Mouse (Mus musculus): ENCODE results near the gene Usp32.

Gene Usp32

DNA sequence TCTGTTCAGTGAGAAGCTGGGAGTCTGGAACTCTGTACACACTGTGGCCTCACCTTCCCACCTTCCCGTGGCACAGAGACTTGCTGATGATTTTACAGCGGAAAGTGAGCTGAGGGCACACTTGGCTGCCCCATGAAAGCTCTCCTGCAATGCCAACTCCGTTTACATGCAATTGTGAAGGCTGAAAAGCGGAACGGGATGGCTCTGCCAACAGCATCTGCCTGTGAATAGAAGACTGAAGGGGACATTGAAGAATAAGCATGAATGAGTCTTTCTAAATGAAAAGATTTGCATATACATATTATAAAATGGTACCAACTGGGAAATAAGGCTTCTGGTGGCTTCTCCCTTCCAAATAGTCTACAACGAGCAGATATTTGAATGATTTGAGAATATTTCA, 192.8 kb downstream of the Usp32 start:
- no peak for DNase-seq (ENCODE audit: low spot score)

DNA sequence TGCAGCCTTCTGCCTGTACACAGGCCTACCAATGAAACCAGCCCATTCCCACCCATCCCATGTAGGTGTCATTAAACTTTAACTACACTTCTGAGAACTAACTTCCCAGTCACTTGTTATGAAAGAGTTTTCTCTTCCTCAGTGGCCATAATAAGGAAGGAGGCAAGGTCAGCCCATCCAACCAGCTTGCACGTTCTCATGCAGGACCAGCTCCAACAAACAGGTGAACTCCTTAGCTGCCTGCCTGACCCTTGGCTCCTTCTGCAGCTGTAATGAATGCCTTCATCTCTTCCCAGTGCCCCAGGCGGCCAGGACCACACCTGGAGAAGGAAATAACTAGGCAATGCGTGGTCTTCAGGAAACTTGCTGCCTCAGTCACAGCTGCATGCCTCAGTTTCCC, 194.1 kb downstream of the Usp32 start:
- DNase-seq (ENCODE audit: low spot score): no peak

GRCm38 (mm10) chr11:84944639-84945435, 195.1 kb downstream of the Usp32 start:
- DNase-seq (ENCODE audit: low spot score): no peak

- no peak for DNase-seq (ENCODE audit: low spot score)
Measured at GRCm38 (mm10) chr11:84943948-84944347, 196.0 kb downstream of the Usp32 start.

DNA sequence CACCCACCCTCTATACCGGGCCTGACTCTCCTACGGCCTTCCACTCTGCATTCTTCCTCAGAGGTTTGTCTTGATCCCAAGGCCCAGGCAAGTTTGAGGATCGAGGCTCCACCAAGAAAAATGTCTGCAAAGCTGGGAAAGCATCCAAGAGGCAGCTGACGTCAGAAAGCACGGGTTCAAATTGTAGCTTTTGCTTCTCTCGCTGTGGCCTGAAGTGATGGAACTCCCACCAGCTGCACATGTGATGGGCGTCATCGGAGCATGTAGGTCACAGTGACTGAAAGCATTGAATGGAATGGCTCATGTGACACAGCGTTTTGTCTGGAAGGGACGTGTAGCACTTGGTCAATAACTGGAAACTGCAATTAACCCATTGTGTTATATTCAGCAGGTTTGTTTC, 199.8 kb downstream of the Usp32 start:
- DNase-seq (ENCODE audit: low spot score): no peak

DNA sequence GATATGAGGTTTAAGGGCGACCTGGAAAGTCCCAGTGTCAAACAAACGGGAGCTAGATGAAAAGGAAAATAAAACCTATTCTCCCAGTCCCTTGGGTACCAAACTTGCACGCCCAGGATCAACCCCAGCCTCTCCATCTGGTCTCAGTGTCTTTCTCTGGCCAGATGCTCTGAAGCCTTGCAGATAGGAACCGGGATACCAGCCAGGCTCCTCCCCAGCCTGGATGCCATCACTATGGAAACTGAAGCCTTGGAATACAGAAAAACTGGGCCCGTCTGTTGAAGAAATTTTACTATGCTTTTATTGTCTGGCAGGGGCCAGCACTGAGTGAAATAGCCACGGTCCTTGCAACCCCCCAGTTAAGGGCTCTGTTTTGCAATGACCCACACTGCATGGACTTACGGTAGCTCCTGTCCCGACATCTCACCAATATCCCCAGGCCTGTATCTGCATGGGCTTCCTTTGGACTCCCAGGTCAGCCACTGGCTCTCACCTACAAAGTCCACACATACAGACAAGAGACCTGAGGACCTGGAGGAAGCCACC, 200.4 kb downstream of the Usp32 start:
- DNase-seq (ENCODE audit: low spot score): peak; percentile 78

Data from MN1 (cell line).